Mouse (Mus musculus) hindbrain, embryonic 16.5 days (tissue): Measurements from ENCODE around the gene Vapb. TPM values are rescaled to one million over a fixed set of nuclear protein-coding genes. Genes with fewer than 3 reads are reported as not detected.
A peak's percentile ranks its signal among the peaks of the same experiment; 100 is the strongest.

Experiments used
- ATAC-seq: fragments of 200-750 bp; cut with Nextera tagmentation; 2 replicates; pipeline ENCODE4 v1.8.0; 2017; ENCODE audit warnings: moderate TSS enrichment, moderate library complexity
- H3K27ac ChIP-seq: fragments of 300-500 bp; sonication (generic); 2 replicates; pipeline ENCODE4 v1.5.1; 2014; ENCODE audit warnings: low read depth, mild to moderate bottlenecking, control low read depth, low read length, moderate library complexity
- H3K27me3 ChIP-seq: fragments of 300-500 bp; sonication (generic); replicated peaks from 2 replicates; pipeline ENCODE4 v1.6.1; 2014; ENCODE audit warnings: low read length; ENCODE audit not compliant: control insufficient read depth, insufficient read depth
- H3K36me3 ChIP-seq: fragments of 300-500 bp; sonication (generic); 2 replicates; pipeline ENCODE4 v1.6.1; 2014; ENCODE audit warnings: mild to moderate bottlenecking, low read length, moderate library complexity, mixed read lengths; ENCODE audit not compliant: control insufficient read depth, insufficient read depth
- H3K4me1 ChIP-seq: fragments of 300-500 bp; sonication (generic); 2 replicates; pipeline ENCODE4 v1.6.1; 2014; ENCODE audit warnings: low read depth, low read length; ENCODE audit not compliant: control insufficient read depth, insufficient read depth
- H3K4me2 ChIP-seq: fragments of 300-500 bp; sonication (generic); 2 replicates; pipeline ENCODE4 v1.6.1; 2014; ENCODE audit warnings: mild to moderate bottlenecking, low read length, control low read depth, moderate library complexity
- H3K4me3 ChIP-seq: fragments of 300-500 bp; sonication (generic); 2 replicates; pipeline ENCODE4 v1.5.1; 2014; ENCODE audit warnings: mild to moderate bottlenecking, low read length, control low read depth, moderate library complexity
- H3K9ac ChIP-seq: fragments of 300-500 bp; sonication (generic); 2 replicates; pipeline ENCODE4 v1.6.1; 2014; ENCODE audit warnings: low read depth, mild to moderate bottlenecking, control low read depth, low read length, moderate library complexity
- H3K9me3 ChIP-seq: fragments of 300-500 bp; sonication (generic); 2 replicates; pipeline ENCODE4 v1.6.1; 2014; ENCODE audit warnings: mild to moderate bottlenecking, low read length, moderate library complexity; ENCODE audit not compliant: control insufficient read depth
- WGBS: fragments of 180-500 bp; shearing (Covaris S2); extraction: QIAGEN DNeasy Blood & Tissue Kit; methylation state at CpG from one replicate; pipeline ENCODE4 v1.1.7; 2014; 5-methylcytosine and 5-hydroxymethylcytosine counted together
- polyA plus RNA-seq: library from polyadenylated mRNA; unstranded; fragments of >200 nt; fragmentation: Nextera tagmentation; extraction: Ambion mirVana; gene quantifications from 2 replicates; pipeline ENCODE4 v1.2.1, GENCODE M21; 2015

The Vapb gene
- polyA plus RNA-seq, 1 experiment from 2014 or later, result 22.1 TPM

- H3K9ac ChIP-seq, result no peak overlapping the region
- ATAC-seq, result no peak
- no peak overlapping the region for H3K4me3 ChIP-seq
- H3K27me3 ChIP-seq, result no peaks in the 10 kb centered on the region
- no peaks in the 10 kb centered on the region for H3K9me3 ChIP-seq
- 35% methylated on average over 15 of the region's 15 CpGs for WGBS
- no peak overlapping the region for H3K27ac ChIP-seq
- no peak overlapping the region for H3K4me2 ChIP-seq
- peaks cover under 1% of the 10 kb centered on the region; the same call in 1 of the 2 replicates for H3K4me1 ChIP-seq
- no peaks in the 10 kb centered on the region for H3K36me3 ChIP-seq
Measured at GRCm38 (mm10) chr2:173724940-173725807, 12.1 kb upstream of the Vapb start.

DNA sequence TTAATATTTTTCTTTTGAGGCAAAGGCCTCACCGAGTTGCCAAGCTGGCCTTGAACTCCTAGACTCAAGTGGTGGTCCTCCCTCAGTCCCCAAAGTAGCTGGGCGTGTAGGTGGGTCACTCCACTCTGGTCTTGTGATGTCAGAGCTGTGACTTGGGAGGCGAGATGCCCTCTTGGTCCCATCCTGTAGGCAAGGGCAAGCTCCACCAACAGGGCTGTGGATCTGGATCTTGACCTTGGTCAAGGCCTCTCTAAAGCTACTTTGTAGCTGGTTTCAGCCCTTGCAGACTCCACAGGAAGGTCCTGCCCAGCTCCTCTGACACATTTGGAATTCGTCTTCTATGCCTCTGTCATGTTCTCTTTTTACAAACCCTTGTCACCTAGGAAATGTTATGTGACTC is 11.5 kb upstream of the Vapb start:
- Histone ChIP-seq H3K27me3 (no peaks in the 10 kb centered on the region), H3K4me3 (no peak overlapping the region), H3K9ac (no peak overlapping the region), H3K4me2 (no peak overlapping the region), H3K36me3 (no peaks in the 10 kb centered on the region), H3K9me3 (no peaks in the 10 kb centered on the region), H3K27ac (no peak overlapping the region), H3K4me1 (peaks cover 7% of the 10 kb centered on the region)
- ATAC-seq, result no peak
- WGBS, result 80% methylated on average over 4 of the region's 4 CpGs

DNA sequence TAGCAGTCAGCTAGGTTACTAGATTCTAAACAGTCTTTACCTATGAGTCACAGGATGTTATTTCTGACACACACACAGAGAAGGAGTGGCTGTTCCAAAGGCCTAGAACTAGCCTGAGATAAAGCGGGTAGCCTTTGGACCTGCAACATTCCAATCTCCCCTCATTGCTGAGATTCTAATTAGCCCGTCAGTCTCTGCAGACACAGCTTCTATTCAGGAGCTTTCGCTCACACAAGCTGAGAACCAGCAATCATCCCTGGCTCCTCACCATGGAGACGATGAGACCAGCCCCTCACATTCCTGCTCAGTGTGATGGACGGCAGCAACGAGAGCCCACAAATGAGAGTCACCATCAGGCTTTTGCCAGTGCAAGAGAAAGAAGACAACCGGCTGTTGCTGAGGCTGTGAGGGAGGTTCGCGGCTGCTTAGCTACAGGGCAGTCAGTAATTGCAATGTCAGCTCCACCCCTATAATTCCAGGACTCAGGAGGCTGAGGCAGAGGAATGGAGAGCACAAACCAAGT is 6.8 kb upstream of the Vapb start:
- H3K27me3 ChIP-seq, result no peaks in the 10 kb centered on the region
- no peak overlapping the region for H3K4me3 ChIP-seq
- H3K36me3 ChIP-seq, result no peaks in the 10 kb centered on the region
- H3K4me1 ChIP-seq, result peaks cover 10% of the 10 kb centered on the region
- H3K4me2 ChIP-seq, result no peak overlapping the region
- H3K9ac ChIP-seq, result no peak overlapping the region
- H3K27ac ChIP-seq, result no peak overlapping the region
- no peaks in the 10 kb centered on the region for H3K9me3 ChIP-seq
- 6% methylated on average over 9 of the region's 9 CpGs for WGBS
- ATAC-seq, result peak; percentile 78

DNA sequence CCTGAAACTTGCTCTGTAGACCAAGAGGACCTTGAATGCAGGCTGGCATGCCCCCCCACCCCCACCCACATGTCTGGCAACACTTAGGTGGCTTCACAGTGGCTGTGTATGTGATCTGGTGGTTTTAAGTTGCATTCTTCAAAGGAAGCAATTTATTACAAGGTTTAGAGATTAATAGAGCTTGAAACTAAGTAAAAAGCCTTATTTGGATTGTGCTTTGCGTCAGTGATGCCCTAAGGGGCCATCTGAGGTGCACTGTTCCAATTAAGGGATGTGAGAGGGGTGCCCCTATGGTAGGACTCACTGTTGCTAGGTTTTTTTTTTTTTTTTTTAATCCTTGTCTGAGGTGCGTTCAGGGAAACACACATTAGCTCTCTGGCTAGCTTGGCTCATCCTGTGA is 2.9 kb upstream of the Vapb start:
- Histone ChIP-seq H3K4me1 (peaks cover 21% of the 10 kb centered on the region), H3K27ac (no peak overlapping the region), H3K9me3 (no peaks in the 10 kb centered on the region), H3K9ac (no peak overlapping the region), H3K36me3 (no peaks in the 10 kb centered on the region), H3K4me2 (no peak overlapping the region), H3K4me3 (no peak overlapping the region), H3K27me3 (no peaks in the 10 kb centered on the region)
- ATAC-seq, result no peak
- 72% methylated on average over 2 of the region's 2 CpGs for WGBS

GRCm38 (mm10) chr2:173738232-173738631 is 921 bp downstream of the Vapb start:
- H3K4me1 ChIP-seq, result peaks cover 21% of the 10 kb centered on the region
- 91% methylated on average over 9 of the region's 9 CpGs for WGBS
- H3K36me3 ChIP-seq, result no peaks in the 10 kb centered on the region
- H3K9me3 ChIP-seq, result no peaks in the 10 kb centered on the region
- no peak for ATAC-seq
- peak overlapping the region; percentile 73 for H3K4me2 ChIP-seq
- peak overlapping the region; percentile 86 for H3K4me3 ChIP-seq
- H3K27me3 ChIP-seq, result no peaks in the 10 kb centered on the region
- H3K27ac ChIP-seq, result no peak overlapping the region
- H3K9ac ChIP-seq, result peak overlapping the region; percentile 96

GRCm38 (mm10) chr2:173739107-173739506 is 1.8 kb downstream of the Vapb start:
- H3K36me3 ChIP-seq, result no peaks in the 10 kb centered on the region
- H3K4me3 ChIP-seq, result no peak overlapping the region
- no peaks in the 10 kb centered on the region for H3K9me3 ChIP-seq
- peaks cover 21% of the 10 kb centered on the region for H3K4me1 ChIP-seq
- no peak for ATAC-seq
- no peak overlapping the region for H3K4me2 ChIP-seq
- H3K27ac ChIP-seq, result no peak overlapping the region
- no peak overlapping the region for H3K9ac ChIP-seq
- H3K27me3 ChIP-seq, result no peaks in the 10 kb centered on the region
- 91% methylated on average over 7 of the region's 7 CpGs for WGBS

DNA sequence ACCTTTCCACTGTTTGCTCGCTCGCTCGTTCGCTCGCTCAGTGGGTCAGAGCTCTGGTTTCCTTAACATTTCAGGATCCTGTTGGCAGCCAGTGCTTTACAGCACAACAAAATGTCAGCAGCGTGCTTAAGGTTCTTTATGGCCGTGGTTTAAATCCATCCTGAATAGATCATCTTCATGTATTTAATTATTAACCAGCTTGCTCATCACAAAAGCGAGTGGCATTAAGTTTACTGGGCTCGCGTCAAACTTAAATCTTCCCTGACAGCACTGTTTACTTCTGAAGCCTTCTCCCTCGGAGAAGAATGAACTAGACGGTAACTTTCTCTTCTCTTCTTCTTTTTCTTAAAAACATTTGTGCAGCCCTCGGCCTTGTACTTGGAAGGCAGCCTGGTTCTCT is 4.8 kb downstream of the Vapb start:
- H3K4me1 ChIP-seq, result peaks cover 21% of the 10 kb centered on the region
- no peak for ATAC-seq
- H3K9ac ChIP-seq, result no peak overlapping the region
- WGBS, result 60% methylated on average over 13 of the region's 13 CpGs
- no peak overlapping the region for H3K4me2 ChIP-seq
- H3K36me3 ChIP-seq, result peaks cover 5% of the 10 kb centered on the region; the same call in 1 of the 2 replicates
- H3K27ac ChIP-seq, result no peak overlapping the region
- H3K4me3 ChIP-seq, result no peak overlapping the region
- peaks cover 7% of the 10 kb centered on the region for H3K9me3 ChIP-seq
- H3K27me3 ChIP-seq, result no peaks in the 10 kb centered on the region

GRCm38 (mm10) chr2:173742744-173743143 is 5.4 kb downstream of the Vapb start:
- Histone ChIP-seq H3K9ac (no peak overlapping the region), H3K27me3 (no peaks in the 10 kb centered on the region), H3K4me3 (no peak overlapping the region), H3K9me3 (peaks cover 10% of the 10 kb centered on the region), H3K4me2 (no peak overlapping the region), H3K4me1 (peaks cover 21% of the 10 kb centered on the region), H3K36me3 (peaks cover 5% of the 10 kb centered on the region; the same call in 1 of the 2 replicates), H3K27ac (no peak overlapping the region)
- ATAC-seq, result no peak
- 78% methylated on average over 9 of the region's 9 CpGs for WGBS

DNA sequence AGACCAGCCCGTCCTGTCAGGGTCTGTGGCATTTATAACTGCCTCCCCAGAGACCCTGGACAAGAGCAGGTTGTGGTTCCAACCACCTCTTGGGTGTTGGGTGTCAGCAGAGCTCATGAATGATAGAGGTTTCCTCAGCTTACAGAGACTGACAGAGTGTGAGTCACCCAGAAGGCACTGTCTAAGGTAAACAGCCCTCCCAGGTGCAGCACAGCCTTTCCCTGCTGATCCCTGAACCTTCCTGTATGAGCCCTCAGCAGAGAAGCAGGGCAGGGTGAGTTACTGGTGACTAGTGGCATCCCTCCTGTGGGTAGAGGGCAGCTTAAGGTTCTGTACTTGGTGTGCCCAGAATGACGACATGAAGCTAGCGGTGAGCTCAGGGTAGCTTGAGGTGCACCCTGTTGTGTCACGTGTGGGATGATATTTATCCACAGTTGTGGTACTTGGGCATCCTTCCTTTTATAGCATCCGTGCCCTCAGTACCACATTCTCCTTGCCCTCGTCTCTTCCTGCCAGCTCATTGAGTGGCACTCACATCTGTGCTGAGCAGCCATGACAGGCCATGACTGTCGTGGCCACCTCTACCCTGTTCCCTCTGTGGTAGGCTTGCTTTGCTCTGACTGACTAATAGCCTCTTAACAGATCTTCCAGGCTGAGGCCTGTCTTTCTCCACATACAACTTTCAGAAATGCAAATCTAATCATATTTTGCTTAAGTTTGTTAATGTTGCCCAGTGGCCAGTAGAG is 6.9 kb downstream of the Vapb start:
- no peak for ATAC-seq
- Histone ChIP-seq H3K4me1 (peaks cover 11% of the 10 kb centered on the region), H3K27me3 (no peaks in the 10 kb centered on the region), H3K36me3 (peaks cover 5% of the 10 kb centered on the region; the same call in 1 of the 2 replicates), H3K9ac (no peak overlapping the region), H3K4me2 (no peak overlapping the region), H3K9me3 (peaks cover 10% of the 10 kb centered on the region), H3K4me3 (no peak overlapping the region), H3K27ac (no peak overlapping the region)
- 91% methylated on average over 7 of the region's 7 CpGs for WGBS
